Mouse (Mus musculus) heart, adult 2 months (tissue): ENCODE measurements around the gene Ccnd3. TPM values are rescaled to one million over a fixed set of nuclear protein-coding genes. Genes with fewer than 3 reads are reported as not detected.

ENCODE experiments used
- DNase-seq, 2 experiments: peaks; one replicate each; pipeline ENCODE4 v3.0.0; 2021
- H3K27ac ChIP-seq: fragments of 200-600 bp; 2 replicates; pipeline ENCODE4 v1.8.1; 2022
- H3K27me3 ChIP-seq: fragments of 200-500 bp; 2 replicates; pipeline ENCODE4 v1.6.1; 2012; ENCODE audit warnings: mild to moderate bottlenecking, low read length, inconsistent platforms, mixed read lengths; ENCODE audit not compliant: control insufficient read depth, insufficient read depth
- H3K36me3 ChIP-seq: fragments of 200-500 bp; 2 replicates; pipeline ENCODE4 v1.6.1; 2012; ENCODE audit warnings: low read length, inconsistent platforms; ENCODE audit not compliant: control insufficient read depth, insufficient read depth
- H3K4me1 ChIP-seq: fragments of 200-500 bp; 2 replicates; pipeline ENCODE4 v1.6.1; 2011; ENCODE audit warnings: low read length; ENCODE audit not compliant: control insufficient read depth, insufficient read depth
- H3K4me3 ChIP-seq: fragments of 200-600 bp; 2 replicates; pipeline ENCODE4 v1.8.1; 2022
- H3K79me2 ChIP-seq: fragments of 200-500 bp; replicated peaks from 2 replicates; pipeline ENCODE4 v1.6.1; 2012; ENCODE audit warnings: mild to moderate bottlenecking, inconsistent platforms, low read length, moderate library complexity, mixed read lengths; ENCODE audit not compliant: control insufficient read depth, insufficient read depth
- H3K9ac ChIP-seq: fragments of 200-500 bp; 2 replicates; pipeline ENCODE4 v1.6.1; 2012; ENCODE audit warnings: low read depth, mild to moderate bottlenecking, control low read depth, inconsistent platforms, low read length, mixed read lengths
- CTCF ChIP-seq: fragments of 200-600 bp; IDR thresholded peaks from 2 replicates; pipeline ENCODE4 v1.8.1; 2022; ENCODE audit warnings: antibody characterized with exemption, mild to moderate bottlenecking, moderate library complexity
- EP300 ChIP-seq: fragments of 200-500 bp; IDR thresholded peaks from 2 replicates; pipeline ENCODE4 v1.6.1; 2011; ENCODE audit warnings: low read depth, low read length, control low read depth; ENCODE audit not compliant: insufficient read depth
- POLR2A ChIP-seq: fragments of 200-500 bp; IDR thresholded peaks from 2 replicates; pipeline ENCODE4 v1.6.1; 2011; ENCODE audit warnings: mild to moderate bottlenecking, low read depth, low read length, control low read depth; ENCODE audit not compliant: insufficient read depth
- WGBS: fragments of 180-500 bp; shearing (Covaris S2); methylation state at CpG from one replicate; pipeline ENCODE4 v1.1.7; 2018; 5-methylcytosine and 5-hydroxymethylcytosine counted together
- intact Hi-C: fragments of 180-260 bp; cut with DNase I; formaldehyde crosslinking; loops from one replicate; pipeline ENCODE4 v1.15.1; 2025
- long read RNA-seq: library from polyadenylated mRNA; stranded (forward); transcript quantifications from one replicate; pipeline ENCODE4 v2.0.0, GENCODE M21; 2021
- polyA plus RNA-seq: library from polyadenylated mRNA; depleted of rRNA; stranded (reverse); fragments of >200 nt; gene quantifications from 2 replicates; pipeline ENCODE4 v1.2.3, GENCODE M21; 2012; rRNA removed
- total RNA-seq, 2 experiments: library from RNA; stranded (reverse); gene quantifications; 2 replicates each; pipeline ENCODE4 v1.2.3; 2021

Gene Ccnd3
- 10 to 100 TPM; 75.9 to 83.7 TPM for total RNA-seq
- 75.1 and 77.5 TPM in 2 replicates for polyA plus RNA-seq
- long read RNA-seq, transcript Ccnd3-205 (5 exons, 1,977 nt), result major isoform, 80 of 97 reads
- long read RNA-seq, partial matches to known transcripts, result 1 of 97 reads
- long read RNA-seq, other reads (novel, unspliced or antisense), result 12 of 97 reads

DNA sequence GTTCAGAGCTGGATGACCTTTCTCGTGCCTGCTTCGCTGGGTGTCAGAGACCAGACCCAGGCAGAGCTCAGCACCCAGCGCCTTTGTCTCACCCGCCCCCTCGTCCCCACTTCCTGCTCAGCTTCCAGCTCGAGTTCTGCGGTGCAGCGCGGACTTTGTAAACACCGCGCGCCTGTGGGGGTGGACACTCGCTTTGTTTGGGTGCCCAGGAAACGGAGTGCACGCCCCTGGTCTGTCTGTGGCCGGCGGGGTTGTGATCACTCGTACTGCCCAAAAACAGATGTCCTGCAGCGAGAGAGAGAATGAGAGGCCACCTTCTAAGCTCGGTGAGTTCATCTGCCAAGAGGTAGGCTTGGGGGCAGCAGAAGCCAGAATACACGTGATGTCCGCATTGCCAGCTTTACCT is at the start of gene Ccnd3:
Gene Ccnd3, plus strand, starts transcription at position 111 of the 406 bp plus-strand sequence.
- TF ChIP-seq CTCF (no peak), EP300 (peak; percentile 79), POLR2A (peak; percentile 80)
- WGBS, result 1% methylated on average over 22 of the region's 22 CpGs
- Histone ChIP-seq H3K4me3 (peak within 1 kb of the TSS; percentile 52), H3K9ac (peak within 1 kb of the TSS; percentile 56), H3K27me3 (no peaks in the 10 kb centered on the region), H3K79me2 (no peaks in the 10 kb centered on the region), H3K36me3 (peaks cover 2% of the 10 kb centered on the region; the same call in 1 of the 2 replicates), H3K4me1 (peaks cover 24% of the 10 kb centered on the region), H3K27ac (peak within 1 kb of the TSS; percentile 91)
- DNase-seq, result peak; percentile 87 to 91
- intact Hi-C loops, result no loop called here

DNA sequence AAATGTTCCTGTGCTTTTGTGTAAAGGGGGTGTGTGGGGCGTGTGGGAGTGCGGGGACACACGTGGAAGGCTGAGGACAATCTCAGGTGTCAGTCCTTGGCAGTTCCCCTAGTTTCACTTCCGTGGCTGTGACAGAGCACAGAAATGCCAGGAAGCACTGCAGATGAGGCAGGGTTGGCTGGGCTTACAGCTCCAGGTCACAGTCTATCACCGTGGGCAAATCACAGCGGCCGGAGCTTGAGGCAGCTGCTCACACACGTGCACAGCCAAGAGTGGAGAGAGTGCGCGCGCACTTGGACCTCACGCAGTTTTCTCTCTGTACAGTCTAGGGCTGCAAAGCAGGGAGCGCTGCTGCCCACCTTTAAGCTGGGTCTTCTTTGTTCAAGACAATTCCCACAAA is 46.5 kb upstream of the Ccnd3 start:
- Histone ChIP-seq H3K27me3 (no peaks in the 10 kb centered on the region), H3K9ac (no peak overlapping the region), H3K4me1 (peaks cover 2% of the 10 kb centered on the region), H3K27ac (no peak overlapping the region), H3K36me3 (no peaks in the 10 kb centered on the region), H3K4me3 (no peak overlapping the region), H3K79me2 (no peaks in the 10 kb centered on the region)
- no peak for DNase-seq
- intact Hi-C loops, result no loop called here
- 57% methylated on average over 13 of the region's 13 CpGs for WGBS
- TF ChIP-seq EP300 (no peak), CTCF (no peak), POLR2A (no peak)

DNA sequence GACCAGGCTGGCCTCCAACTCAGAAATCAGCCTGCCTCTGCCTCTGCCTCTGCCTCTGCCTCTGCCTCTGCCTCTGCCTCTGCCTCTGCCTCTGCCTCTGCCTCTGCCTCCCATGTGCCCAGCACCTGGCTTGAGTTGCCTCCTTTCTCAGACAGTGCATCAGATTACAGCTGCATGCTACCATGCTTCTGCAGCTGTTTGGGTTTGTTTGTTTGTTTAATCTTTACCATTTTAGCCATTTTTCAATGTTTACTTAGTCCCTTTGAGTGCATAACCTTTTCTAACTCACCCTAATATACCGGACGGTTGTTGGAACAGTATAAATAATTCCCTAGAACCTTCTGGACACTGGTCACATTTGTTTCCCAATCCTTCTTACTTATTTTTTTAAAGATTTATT is 45.9 kb upstream of the Ccnd3 start:
- no peak overlapping the region for H3K9ac ChIP-seq
- H3K79me2 ChIP-seq, result no peaks in the 10 kb centered on the region
- 95% methylated on average over 2 of the region's 2 CpGs for WGBS
- no peak for TF ChIP-seq POLR2A
- no peak for TF ChIP-seq CTCF
- TF ChIP-seq EP300, result no peak
- intact Hi-C loops, result no loop called here
- no peak overlapping the region for H3K27ac ChIP-seq
- no peak overlapping the region for H3K4me3 ChIP-seq
- no peak for DNase-seq
- H3K27me3 ChIP-seq, result no peaks in the 10 kb centered on the region
- H3K4me1 ChIP-seq, result peaks cover 2% of the 10 kb centered on the region
- H3K36me3 ChIP-seq, result no peaks in the 10 kb centered on the region

DNA sequence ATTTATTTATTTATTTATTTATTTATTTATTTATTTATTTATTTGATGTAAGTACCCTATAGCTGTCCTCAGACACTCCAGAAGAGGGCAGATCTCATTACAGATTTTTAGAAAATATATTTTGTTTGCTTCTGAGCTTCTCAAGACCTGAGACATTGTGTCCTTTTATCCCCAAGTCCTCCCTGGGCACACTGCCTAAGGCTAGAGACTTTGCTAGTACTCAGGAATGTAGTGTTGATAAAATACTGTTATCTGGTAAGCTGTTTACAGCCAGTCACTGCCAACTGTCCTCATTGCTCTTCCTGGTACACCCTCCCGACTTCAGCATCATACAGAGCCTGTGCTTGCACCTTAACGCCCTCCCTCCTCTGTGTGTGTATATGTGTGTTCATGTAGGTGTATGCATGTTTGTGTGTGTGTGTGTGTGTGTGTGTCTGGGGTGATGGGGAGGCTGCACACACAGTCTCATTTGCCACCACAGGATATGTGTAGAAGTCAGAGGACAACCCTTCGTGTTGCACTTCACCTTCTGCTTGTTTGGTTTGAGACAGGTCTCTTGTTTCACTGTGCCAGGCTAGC is 45.4 kb upstream of the Ccnd3 start:
- WGBS, result 51% methylated on average over 3 of the region's 3 CpGs
- no peak for TF ChIP-seq POLR2A
- TF ChIP-seq EP300, result no peak
- TF ChIP-seq CTCF, result no peak
- Histone ChIP-seq H3K79me2 (no peaks in the 10 kb centered on the region), H3K27ac (no peak overlapping the region), H3K36me3 (no peaks in the 10 kb centered on the region), H3K9ac (no peak overlapping the region), H3K27me3 (no peaks in the 10 kb centered on the region), H3K4me3 (no peak overlapping the region), H3K4me1 (peaks cover 2% of the 10 kb centered on the region)
- no peak for DNase-seq
- intact Hi-C loops, result no loop called here

DNA sequence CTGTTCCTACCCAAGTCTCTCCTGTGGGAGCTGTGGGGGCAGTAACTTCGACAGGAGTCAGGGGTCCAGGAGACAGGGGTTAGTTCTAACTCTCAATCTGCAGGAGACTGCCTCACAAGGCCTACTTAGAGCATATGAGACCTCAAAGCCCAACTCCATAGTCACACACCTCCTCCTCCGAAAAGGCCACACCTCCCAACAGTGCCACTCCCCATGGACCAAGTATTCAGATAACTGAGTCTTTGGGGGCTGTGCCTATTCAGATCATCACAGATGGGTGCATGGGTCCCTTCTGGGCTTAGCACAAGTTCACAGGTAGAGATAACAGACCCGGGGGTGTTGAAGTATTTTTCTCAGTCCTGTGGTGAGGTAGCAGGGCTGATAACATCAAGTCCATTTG is 43.2 kb upstream of the Ccnd3 start:
- Histone ChIP-seq H3K9ac (no peak overlapping the region), H3K36me3 (no peaks in the 10 kb centered on the region), H3K4me1 (peaks cover 2% of the 10 kb centered on the region), H3K4me3 (no peak overlapping the region), H3K27me3 (no peaks in the 10 kb centered on the region), H3K27ac (no peak overlapping the region), H3K79me2 (no peaks in the 10 kb centered on the region)
- DNase-seq, result no peak
- TF ChIP-seq EP300, result no peak
- no peak for TF ChIP-seq CTCF
- no peak for TF ChIP-seq POLR2A
- intact Hi-C loops, result no loop called here
- WGBS, result 46% methylated on average over 3 of the region's 3 CpGs

DNA sequence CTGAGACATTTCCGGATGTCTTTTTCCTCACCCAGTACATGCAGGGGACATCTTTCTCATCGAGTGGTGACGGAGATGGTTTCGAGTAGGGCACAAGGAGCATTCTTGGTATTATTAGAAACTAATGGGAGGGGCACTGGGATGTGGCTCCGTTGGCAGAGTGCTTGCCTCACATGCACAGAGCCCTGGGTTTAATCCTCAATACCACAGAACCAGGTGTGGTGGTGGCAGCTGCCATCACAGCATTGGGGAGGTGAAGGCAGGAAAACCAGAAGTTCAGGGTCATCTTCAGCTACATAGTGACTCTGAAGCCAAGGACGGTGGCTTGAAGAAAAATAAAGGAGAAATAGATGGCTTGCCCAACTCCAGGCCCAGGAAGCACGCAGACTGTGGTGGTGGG is 42.6 kb upstream of the Ccnd3 start:
- H3K4me1 ChIP-seq, result peaks cover 2% of the 10 kb centered on the region
- no peaks in the 10 kb centered on the region for H3K79me2 ChIP-seq
- no peak for DNase-seq
- TF ChIP-seq EP300 (no peak), CTCF (no peak), POLR2A (no peak)
- H3K9ac ChIP-seq, result no peak overlapping the region
- no peaks in the 10 kb centered on the region for H3K36me3 ChIP-seq
- H3K4me3 ChIP-seq, result no peak overlapping the region
- 57% methylated on average over 7 of the region's 7 CpGs for WGBS
- intact Hi-C loops, result no loop called here
- no peak overlapping the region for H3K27ac ChIP-seq
- no peaks in the 10 kb centered on the region for H3K27me3 ChIP-seq
